Mouse (Mus musculus) layer of hippocampus, adult 9-11 months (tissue): Measurements from ENCODE around the gene Asl.
"Not testable (repeated sequence)": the region's sequence is repeated elsewhere in the genome, so short reads cannot be mapped to it uniquely, and the experiment has no call there.

Experiments used
- DNase-seq: peaks from one replicate; pipeline ENCODE4 v3.0.0; 2022

Asl gene

DNA sequence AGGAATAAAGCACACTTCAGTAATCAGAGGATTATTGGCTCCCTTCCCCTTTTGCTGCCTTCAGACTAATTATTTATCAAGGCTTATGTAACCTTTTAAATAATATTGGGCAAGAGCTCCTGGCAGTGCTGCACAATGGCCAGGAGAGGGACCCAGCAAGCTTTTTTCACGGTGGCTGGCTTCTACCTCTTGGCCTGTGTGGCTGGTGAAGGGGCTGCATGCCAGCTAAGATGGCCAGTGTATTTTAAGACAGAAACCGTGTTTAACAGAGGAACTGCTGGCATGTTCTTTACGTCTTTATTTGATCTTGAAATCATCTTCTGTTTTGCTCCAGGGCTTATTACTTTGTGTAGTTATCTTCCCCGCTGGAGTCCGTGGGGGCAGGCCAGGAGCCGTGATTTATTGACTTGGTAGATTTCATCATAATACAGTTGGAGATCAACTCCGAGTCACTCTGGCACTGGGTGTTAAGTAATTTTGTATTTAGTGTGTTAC, 15.2 kb upstream of the Asl start:
- peak; percentile 72 for DNase-seq

DNA sequence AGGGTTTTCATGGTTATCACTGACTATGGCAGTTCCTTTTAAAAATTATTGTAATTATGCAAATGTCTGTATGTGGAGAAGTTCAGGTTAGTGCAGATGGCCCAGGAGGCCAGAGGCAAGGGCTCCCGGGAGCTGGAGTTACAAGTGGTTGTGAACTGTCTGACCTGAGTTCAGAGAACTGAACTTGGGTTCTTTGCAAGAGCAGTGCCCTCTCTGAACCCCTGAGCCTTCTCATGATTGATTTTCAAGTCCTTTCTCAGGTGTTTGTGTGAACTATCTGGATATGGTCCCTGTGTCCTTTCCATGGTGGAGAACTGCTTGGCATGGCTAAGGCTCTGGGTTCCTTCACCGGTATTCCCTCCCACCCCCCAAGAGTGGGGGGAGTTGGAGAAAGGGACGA, 14.7 kb upstream of the Asl start:
- no peak for DNase-seq

DNA sequence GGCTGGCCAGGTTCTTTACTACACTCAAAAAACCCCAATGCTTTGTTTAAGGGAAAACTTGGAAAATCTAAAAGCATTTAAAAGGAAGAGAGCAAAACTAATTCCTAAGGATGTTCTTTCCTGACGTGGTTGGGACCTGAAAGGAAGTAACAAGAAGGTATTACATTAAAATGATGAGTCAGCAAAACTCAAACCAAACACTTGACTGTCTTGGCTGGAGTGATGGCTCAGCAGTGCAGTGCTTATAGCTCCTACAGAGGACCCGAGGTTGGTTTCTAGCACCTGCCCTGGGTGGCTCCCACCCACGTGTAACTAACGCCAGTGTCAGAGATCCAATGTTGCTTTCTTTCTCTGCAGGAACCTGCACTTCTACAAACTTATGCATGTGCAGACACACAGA, 12.2 kb upstream of the Asl start:
- DNase-seq, result no peak

DNA sequence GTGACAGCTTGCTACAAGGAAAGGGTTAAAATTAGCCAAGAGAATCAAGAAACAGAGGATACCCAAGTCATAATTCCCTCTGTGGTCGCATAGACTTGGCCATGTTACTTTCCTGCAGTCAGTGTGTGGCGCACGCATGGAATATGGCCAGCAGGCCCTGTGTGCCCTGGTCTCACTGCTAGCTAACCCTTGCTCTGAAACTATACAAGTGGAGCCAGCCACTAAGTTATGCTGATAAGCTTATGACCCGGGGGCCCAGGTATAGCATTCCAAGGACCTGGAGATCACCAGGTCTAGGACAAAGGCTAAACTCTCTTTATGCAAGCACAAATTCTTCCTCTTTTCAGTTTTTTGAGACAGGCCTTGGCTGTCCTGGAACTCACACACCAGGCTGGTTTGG, 11.8 kb upstream of the Asl start:
- no peak for DNase-seq

DNA sequence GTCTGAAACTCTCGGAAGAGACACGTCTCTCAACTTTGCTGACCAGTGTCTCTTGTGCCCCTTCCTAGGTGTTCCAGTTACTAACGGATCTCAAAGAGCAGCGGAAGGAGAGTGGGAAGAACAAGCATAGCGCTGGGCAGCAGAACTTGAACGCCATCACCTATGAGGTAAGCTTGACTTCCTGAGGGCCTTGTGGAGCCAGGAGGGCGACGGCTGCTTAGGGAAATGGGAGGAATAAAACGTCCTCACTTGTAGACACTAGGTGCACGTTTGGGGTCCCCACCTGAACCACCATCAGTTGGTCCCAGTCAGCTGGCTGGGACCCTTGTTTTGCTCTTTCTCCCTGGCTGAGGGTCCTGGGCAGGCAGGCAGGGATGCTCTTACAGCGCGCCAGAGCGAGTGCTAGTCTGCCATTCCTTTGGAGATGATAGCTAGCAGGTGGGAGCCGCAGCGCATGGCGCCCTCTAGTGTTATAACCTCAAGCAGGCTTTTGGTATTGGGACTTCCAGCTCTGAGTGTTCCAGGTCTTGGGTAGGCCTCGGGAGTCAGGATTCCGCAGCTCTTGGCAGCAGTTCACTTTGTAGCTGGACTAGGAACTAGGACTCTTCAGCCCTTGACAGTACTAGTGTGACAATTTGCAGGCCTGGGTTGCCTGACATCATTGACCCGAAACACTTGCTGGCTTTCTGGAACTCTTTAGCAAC, 8.9 kb upstream of the Asl start:
- peak; percentile 47 for DNase-seq

DNA sequence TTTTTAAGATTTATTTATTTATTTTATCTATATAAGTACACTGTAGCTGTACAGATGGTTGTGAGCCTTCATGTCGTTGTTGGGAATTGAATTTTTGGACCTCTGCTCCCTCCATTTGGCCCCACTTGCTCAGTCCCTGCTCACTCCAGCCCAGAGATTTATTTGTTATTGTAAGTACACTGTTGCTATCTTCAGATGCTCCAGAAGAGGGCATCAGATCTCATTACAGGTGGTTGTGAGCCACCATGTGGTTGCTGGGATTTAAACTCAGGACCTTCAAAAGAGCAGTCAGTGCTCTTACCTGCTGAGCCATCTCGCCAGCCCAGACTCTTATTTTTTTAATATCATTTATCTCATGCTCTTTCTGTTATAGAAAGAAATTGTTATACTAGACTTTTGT, 7.3 kb upstream of the Asl start:
- not testable (repeated sequence) for DNase-seq

DNA sequence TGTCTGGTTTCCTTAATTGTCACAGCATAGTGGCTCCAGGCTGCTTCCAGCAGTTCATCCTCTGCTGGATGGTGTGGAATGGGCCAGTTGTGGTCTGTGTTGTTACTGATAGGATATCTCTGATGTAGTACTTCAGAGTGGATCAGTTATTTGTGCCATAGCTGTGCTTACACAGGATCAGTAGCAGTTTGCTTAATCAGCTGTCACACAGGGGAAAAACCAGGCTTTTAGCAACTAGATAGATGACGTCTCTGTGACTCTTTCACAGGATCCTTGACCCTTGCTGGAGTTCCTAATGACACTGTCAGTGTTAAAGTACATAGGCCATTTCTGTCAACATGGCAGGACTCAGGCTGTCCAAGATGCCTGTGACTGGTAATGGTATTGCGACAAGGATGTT, 4.8 kb upstream of the Asl start:
- no peak for DNase-seq

DNA sequence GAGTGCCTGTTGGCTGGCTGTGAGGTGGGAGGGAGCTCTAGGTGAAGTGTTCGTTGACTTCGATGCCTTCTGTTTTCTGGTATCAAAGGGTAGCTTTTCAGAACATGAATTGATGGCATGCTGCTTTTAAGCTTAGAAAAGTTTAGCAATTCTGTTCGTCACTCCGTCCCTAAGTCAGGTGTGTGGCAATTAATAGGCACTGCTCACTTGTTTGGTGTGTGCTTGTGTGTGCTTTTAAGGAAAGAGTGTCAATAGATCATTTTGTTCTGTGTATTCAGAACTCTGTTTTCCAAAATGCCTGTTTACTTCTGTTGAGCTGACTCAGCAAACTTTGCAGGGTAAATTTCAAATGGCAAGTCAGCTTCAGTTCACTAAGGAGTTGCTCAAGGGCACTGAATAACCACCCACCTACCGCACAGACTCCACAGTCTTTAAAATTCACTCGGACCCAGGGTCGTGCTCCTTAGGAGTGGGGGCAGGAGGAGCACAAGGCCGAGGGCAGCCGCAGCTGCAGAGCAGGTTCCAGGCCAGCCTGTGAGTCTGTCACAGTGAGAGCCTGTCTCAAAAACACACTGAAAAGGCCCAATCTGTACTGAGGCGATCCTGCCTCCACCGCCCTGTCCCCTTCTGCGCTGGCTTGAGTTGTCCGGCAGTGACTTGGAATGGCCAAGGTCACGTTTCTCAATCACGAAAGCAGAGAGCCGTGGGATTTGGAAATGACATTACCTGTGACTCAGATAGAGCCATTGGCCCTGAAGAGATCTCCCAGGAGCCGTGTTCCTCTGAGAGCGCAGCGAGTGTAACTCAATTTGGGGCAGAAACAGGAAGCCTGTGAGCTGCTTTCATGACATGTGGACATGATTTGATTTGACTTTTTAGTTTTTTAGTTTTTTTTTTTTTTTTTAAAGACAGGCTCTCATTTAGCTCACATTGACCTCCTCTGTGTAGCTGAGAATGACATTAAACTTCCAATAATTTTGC, 2.7 kb upstream of the Asl start:
- DNase-seq, result no peak

DNA sequence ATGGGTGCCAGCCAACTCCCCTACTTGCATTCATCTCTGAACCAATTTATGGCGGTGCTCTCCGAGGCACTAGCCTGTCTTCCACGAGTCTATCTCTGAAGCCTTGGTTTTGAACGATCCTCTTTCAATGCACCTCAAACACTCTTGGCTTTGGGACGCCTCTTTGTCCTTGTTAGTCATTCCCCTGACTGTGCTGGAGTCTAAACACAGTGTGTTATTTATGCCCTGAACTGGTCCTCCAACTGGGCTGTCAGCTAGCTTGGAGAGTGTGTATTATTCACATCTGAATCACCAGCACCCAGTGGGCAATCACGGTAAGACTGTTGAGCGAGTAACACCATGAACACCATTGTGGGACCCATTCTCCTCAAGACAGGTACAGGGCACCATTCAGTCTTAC, 1.4 kb downstream of the Asl start:
- DNase-seq, result no peak

DNA sequence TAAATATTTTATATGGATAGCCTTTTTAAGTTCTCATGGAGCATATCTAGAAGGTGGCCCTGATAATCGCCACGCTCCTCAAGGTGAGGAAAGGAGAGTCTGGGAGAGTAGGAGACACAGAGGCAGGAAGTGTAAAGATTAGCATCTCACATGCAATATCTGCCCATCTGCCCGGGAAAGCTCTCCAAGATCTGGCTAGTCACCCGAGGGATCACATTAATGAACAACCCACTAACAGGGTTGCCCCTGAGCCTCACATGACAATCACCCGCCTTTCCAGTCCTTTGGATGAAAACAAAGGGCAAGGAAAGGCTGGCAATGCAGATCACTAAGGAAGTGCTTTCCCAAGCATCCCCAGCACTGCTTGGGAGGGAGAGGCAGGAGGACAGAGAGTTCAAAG, 1.9 kb downstream of the Asl start:
- no peak for DNase-seq

DNA sequence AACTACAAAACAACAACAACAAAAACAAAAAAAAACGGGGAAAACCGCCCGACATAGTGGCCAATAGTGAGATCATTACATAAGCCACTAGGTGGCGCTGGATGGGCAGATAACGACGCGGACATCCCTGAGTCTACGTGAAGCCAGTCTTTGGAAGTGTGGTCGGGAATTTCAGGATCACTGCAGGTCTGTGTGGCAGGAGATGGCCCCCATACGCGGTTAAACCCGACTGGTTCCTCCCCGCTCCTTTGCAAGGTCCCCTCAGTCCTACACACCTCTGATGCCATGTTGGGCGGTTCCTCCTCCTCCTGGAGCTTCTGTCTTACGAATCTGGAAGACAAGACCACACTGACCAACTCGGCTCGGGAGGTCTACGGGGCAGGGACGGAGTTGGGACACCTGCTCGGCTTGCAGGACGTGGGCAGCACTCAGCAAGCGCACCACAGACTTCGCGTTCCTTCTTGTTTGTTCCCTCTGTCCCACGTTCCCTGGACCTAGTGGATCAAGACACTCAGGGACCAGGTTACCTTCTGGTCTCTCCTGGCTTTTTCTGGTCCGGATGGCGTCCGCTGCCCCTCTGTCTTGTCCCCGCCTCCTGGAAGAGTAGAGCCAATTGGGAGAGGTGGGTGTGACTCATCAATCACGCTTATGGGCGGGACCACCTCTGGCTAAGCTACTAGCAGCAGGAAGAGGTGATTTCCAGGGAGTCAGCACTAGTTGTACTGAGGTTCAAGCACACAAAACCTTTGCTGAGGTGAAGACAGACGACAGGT, 5.1 kb downstream of the Asl start:
- DNase-seq, result peak; percentile 84

DNA sequence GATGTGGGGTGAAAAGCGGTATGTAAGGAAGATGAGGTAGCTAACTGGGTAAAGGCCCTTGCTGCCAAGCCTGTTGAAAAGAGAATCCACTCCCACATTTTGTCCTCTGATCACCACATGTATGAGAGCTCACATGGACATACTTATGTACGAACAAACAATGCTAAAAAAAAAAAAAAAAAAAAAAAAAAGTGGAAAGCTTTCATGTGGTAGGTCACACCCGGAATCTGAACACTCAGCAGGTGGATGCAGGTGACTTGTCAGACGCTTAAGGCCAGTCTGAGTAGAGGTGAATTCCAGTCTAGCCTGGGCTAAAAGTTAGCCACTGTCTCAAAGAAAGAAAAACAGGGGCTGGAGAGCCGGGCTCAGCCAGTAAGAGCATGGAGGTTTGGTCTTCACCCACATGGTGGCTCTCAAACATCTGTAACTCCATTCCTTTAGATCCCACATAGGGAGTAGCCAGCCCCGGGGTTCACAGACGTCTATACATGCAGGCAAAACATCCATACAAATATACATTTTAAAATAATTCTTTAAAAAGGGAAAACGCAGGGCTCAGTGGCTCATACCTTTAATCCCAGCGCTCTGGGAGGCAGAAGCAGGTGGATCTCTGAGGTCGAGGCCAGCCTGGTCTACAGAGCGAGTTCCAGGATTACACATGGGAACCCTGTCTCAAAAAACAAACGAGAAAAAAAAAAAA, 5.8 kb downstream of the Asl start:
- no peak for DNase-seq

DNA sequence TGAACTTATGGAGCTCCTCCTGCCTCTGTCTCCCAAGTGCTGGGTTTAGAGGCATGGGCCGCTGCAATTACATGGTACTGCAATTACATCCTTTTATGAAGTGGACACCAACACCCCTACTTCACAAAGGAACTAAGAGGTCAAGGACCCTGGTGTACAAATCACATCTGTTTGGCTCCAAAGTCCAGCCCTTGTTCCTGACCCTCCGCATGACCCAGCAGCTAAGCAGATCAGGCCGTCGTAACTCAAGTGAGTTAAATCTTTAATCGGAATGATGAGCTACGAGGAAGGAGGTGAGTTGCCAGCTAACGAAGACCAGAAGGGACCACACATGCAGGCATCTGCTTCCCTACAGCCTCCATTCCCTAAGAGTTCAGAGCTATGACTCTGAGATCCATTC, 6.7 kb downstream of the Asl start:
- DNase-seq, result no peak

DNA sequence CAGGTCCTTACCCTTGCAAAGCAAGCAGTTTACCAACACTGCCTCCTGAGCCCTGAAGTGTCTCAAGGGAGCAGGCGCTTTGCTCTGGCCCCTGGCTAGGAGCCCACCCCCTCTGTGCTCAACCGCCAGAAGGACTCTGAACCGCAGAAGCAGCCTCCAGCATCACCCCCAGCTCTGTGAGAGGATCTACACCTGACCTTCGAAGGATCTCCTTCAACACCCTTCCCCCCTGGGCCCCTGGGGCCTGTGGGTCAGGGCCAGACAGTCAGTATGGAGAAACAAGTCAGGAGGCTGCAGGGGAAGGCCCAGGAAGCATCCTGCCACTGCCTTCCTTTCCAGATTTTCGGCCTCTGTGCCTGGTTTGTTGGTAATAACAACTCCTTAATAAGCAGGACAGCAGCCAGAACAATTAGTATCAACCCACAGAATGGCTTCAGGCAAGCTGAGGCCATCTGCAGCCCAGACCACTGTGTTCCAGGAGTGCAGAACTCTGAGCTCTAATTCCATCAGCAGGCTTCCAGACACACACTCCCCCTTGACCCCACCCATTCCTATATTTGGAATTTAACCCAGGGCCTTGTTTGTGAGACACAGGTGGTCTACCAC, 7.6 kb downstream of the Asl start:
- no peak for DNase-seq

DNA sequence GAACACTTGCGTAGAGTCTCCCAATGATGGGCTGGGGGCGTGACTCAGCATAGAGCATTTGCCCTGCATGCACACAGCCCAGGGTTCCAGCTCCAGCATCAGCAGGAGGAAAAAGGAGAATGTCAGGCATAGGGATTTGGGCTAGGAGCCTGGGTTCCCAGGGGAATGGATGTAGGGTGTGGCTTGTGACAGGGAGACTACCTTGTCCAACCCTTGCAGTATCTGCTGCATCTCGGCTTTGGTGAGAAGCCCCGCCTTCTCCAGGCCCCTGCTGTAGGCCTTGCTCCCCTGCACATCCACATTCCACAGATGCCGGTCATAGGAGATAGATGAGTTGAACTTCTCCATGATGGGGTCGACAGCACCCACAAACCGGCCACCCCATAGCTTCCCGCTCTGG, 9.6 kb downstream of the Asl start:
- DNase-seq, result no peak

DNA sequence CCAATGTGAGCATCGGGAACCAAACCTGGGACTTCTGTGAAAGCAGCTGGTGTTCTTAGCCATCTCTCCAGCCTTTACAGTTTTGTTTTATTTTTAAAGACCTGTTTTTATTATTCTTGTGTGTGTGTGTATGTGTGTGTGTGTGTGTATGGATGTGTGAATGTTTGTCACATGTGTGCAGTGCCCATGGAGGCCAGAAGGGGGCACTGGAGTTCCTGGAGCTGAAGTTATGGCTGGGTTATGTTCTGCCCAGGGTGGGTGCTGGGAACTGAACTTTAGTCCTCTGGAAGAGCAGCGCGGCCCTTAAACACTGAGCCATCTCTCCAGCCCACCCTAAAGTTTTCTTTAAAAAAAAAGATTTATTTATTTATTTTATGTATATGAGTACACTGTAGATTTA, 13.9 kb downstream of the Asl start:
- DNase-seq, result no peak

DNA sequence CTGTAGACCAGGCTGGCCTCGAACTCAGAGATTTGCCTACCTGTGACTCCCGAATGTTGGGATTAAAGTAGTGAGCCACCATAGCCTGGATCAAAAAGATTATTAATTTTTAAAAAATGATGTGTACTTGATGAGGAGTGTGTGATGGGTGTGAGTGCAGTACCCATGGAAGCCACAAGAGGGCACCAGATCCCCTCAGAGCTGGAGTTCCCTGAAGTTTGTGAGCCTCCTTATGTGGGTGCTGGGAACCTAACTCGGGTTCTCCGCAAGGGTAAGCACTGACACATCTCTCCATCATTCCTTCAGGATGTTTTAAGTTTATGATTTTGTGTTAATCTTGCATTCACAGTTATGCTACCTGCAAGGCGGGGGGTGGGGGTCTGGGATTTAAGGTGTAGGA, 18.1 kb downstream of the Asl start:
- DNase-seq, result no peak

DNA sequence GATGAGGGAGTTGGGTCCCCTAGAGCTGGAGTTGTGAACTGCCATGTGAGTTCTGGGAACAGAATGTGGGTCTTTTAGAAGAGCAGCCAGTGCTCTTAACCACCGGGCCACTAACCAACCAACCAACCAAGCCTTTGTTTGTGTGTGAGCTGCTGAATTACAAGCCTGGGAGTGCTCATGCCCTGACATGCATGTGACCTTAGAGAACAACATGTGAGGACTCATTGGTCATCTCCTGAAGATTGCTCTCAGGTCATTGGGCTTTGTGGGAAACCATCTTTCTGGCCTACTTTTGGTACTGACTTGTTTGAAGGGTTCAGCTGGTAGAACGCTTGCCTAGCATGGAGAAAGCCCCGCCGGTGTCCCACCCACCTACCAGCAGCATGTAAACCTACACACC, 19.3 kb downstream of the Asl start:
- no peak for DNase-seq

DNA sequence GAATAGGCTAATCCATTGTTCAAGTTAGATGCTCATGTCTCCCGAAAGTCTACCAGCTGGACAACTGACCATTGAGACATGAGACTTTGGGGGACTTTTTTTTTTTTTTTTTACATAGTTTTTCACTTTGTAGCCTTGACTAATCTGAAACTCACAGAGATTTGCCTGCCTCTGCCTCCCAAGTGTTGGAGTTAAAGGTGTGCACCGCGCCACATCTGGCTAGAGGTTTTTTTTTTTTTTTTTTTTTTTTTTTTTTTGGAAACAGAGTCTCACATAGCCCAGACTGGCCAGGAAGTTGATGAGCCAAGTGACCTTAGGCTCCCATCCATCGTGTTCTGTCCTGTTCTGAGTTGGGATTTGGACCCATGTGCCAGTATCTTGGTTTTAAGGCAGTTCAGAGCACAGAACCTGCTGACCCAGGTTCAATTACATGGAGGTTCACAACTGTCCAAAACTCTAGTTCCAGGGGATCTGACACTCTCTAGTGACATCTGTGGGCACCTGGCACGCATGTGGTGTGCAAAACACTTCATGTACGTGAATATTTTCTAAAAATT, 20.9 kb downstream of the Asl start:
- no peak for DNase-seq

DNA sequence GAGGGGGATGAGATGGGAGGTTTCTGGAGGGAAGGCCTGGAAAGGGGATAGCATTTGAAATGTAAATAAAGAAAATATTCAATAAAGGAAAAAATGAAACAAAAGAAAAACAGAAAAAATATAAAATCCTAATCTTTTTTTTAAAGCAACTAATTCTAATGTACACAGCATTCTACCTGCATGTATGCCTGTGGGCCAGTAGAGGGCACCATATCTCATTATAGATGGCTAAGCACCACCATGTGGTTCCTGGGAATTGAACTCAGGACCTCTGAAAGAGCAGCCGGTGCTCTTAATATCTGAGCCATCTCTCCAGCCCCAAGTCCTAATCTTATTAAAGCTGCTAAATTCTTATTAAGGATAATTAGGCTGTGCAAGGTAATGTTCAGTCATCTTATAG, 21.7 kb downstream of the Asl start:
- DNase-seq, result no peak

DNA sequence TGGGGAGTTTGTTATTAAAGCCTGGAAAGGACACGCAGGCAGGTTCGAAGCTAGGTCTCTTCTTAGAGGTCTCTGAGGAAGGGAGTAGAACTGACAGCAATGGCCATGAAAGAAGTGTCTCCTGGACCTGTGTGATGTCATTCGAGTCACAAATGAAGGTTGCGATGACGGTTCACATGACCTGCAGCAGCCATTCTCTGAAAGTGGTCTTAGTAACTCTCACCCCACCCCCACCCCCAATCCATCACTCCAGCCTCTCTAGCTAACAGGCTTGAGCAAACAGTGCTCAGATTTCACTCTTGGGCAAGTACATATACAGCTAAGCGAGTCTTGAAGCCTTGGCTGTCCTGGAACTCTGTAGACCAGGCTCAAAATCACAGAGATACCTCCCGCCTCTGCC, 25.8 kb downstream of the Asl start:
- DNase-seq, result no peak
